Mouse (Mus musculus): Measurements from ENCODE around the gene Sbk1. TPM values are rescaled to one million over a fixed set of nuclear protein-coding genes. Genes with fewer than 3 reads are reported as not detected.
A peak's percentile ranks its signal among the peaks of the same experiment; 100 is the strongest.
"Not testable (repeated sequence)": the region's sequence is repeated elsewhere in the genome, so short reads cannot be mapped to it uniquely, and the experiment has no call there.

Sbk1 gene
- total RNA-seq, 2 experiments from 2014 or later: 35.2 to 38.0 TPM

DNA sequence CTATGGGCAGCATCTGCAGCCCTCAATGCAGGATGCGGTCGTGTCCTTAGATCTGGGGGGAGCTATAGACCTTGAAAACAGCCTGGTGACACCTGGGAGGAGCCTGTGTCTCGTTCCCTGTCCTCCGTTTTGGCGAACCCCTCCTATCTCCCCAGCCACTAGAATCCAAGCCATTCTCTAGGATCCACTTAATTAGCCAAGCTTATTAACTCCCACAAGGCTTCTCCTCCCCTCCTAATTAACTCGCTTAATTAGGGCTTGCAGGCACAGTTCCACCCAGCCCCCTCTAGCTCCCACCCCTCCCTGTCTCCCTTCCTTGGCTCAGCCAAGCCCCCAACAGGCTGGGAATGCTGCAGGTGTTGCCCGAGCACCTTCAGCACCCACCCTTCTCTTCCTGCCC, 8.5 kb upstream of the Sbk1 start:
- no peak for DNase-seq

DNA sequence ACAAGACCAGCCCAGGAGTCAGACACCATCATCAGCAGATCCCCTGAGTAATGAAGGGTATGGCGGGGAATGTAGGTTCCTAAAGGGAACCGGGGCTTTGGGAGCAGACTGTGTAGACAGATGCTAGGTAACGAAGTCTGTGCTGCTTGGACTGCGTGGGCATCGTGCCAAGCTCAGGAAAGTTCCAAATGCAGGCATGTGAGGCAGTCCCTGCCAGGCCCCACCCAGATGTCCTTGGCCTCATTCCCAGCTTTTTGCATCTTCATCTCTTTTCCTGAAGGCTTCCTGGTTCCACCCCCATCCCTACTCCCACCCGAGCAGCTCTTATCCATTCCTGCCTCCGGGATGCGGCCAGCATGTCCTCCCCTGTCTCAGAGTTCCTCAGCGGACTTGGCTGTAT, 6.5 kb upstream of the Sbk1 start:
- peak; percentile 54 for DNase-seq

DNA sequence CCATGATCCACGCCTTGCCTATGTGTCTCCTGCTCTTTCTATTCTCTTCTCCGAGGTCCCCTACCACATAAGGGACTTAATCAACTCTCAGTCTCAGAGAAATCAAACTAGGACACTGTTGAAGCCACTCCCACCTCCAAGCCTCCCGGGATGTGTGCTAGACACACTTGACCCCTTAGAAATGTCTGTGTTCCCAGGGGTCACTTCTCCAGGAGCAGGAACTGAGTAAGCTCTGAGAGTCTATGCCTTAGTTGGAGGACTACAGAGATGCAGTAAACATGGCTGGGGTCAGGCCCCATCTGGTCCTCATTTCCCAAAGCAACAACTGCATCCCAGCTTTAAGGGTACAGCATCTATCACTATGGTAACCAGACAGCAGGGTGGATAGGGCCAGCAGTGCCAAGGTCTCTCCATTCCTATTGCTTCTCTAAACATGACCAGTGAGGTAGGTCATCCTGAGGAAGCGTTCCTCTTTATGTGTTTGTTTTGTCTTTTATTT, 6.0 kb upstream of the Sbk1 start:
- DNase-seq: no peak

DNA sequence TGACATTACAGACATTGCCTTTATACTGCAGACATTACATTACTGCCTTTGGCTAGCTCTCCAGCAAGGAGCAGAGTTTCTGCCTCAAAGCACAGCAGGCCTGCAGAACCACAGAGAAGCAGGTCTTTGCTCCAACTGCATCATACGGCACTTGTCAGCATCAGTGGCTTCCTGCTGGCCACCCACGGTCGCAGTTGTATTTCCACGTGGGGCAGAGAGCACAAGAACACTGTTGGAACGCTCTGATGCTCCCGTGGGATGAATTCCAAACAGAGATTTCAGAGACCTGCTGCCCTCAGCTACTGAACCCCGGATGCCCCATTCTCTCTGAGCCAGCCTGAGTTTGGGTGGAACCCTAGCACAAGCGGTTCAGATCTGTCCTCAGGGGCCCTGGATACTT, 4.8 kb upstream of the Sbk1 start:
- no peak for DNase-seq

DNA sequence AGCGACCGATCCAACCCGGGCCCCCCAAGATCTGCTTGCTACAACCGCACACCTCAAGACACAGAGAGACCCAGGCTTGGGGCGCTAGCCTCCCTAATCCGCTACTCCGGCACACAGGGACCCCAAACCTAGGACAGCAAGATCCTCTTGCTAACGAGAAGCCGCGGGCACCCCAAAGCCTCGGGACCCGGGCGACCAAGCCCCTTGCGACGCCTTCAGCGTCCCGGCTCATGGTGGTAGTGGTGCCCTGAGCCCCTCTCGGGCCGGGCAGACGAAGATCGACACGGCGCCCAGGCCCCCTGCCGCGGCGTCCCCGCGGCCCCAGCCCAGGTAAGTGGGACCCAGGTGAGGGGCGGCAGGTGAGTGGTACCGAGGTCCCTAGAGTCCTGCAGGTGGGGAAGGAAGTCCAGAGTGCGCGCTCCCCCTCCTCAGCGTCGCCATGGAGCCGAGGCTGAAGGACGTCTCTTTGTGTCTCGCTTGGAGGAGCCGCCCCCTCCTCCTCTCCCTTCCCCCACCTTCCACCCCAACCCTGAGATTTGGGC, 422 bp downstream of the Sbk1 start:
- DNase-seq: no peak

- no peak for DNase-seq
These were observed 1.1 kb downstream of the Sbk1 start for GRCm38 (mm10) chr7:126273351-126274042.

GRCm38 (mm10) chr7:126274137-126274536, 1.7 kb downstream of the Sbk1 start:
- no peak for DNase-seq

GRCm38 (mm10) chr7:126274626-126275025, 2.2 kb downstream of the Sbk1 start:
- DNase-seq: no peak

- DNase-seq: no peak
These were observed 3.3 kb downstream of the Sbk1 start for GRCm38 (mm10) chr7:126275711-126276110.

DNA sequence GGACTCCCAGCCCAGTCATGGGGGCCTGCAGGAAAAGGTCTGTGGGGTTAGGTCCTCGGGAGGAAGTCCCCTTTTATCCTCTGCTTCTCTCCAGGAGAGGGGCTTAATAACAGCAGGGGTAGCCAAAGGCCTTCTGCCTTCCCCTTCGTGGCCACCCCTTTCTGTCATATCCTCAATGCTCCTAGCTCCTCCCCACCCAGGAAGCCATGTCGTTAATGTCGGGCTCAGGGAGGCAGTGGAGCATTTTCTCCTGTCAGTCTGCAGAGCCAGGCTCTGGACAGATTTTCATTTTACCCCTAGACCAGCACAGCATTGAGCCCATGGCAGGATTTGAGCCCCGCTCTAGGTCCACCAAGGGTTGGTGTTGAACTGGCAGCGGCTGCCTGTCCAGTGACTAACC, 3.9 kb downstream of the Sbk1 start:
- DNase-seq: no peak

DNA sequence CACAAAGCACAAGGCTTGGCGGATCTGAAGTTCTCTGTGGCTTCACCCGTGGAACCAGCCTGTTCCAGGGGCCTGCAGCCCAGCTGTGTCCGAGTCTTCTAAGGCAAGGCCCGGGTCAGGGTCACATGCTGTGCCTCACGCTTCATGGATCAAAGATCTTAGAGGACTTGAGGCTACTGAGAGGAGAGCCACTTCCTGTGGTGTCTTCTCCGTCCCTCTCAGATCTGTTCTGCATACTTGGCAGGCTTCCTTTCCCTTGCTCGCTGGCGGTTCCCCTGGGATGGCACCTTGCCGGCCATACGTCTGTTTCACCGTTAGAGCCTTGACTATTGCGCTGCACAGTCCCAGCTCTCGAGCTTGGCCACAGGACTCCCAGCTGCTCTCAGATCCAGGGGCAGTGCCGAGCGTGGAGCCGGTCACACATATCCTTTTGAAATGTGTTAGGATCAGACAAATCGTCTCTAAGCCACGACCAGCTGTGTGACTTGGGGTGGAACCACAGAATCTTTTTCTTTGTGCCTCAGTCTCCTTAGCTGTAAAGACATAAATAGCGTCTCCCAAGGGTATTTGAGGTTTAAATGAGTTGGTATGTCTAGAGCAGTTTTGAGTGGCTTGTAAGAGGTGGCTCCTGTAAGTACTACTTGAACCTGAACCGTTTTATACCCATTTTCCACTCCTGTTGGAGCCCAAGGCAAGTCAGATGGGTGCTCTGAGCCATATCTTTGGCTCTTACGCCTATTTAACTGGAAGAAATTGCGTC, 5.3 kb downstream of the Sbk1 start:
- no peak for DNase-seq

DNA sequence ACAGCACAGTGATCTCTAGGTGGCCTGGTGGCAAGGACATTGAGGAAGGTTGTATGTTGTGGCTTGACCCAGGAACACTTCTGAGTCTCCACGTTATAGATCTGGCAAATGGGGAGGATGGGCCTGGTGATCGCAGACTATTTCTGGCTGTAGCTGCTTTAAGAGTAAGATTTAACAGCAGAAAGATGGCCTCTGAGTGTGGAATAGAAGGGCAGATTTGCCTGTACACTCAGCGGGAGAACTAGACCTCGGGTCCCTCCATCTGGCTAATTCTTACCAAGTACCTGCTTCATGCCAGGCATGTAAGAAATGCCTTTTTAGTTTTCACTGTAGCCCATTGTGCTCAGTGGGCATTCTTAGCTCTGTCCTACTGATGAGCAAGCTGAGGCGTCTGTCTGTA, 6.4 kb downstream of the Sbk1 start:
- DNase-seq: no peak

DNA sequence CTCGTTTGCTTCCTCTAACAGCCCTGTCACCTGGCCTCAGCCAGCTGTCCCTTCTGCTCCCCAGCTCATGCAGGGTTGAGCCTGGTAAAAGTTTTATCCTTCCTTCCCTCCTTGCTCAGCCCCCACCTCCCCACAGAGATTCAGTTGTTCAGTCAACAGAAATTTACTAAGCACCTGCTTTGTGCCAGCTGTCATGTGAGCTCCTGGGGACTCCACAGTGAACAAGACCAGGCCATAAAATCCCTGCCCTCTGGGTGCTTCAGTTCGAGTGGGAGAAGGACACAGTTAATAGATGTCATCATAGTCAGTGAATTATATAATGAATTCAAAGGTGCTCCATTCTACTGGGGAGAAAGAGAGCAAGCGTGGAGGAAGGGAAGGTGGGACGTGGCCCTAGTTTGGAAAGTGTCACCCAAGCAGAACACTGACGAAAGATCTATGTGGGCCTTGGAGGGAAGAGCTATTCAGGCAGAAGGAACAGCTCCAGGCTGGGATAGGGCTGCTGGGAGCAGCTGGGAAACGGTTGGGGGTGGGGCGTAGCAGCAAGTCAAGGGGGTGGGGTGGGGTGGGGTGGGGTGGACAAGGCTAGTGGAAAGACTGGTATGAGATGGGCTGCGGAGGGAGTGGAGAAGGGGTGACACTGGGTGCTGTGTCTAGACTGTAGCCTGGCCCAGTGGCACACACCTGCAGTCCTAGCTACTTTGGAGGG, 7.5 kb downstream of the Sbk1 start:
- DNase-seq: no peak

GRCm38 (mm10) chr7:126280696-126281095, 8.3 kb downstream of the Sbk1 start:
- DNase-seq: peak; percentile 61

DNA sequence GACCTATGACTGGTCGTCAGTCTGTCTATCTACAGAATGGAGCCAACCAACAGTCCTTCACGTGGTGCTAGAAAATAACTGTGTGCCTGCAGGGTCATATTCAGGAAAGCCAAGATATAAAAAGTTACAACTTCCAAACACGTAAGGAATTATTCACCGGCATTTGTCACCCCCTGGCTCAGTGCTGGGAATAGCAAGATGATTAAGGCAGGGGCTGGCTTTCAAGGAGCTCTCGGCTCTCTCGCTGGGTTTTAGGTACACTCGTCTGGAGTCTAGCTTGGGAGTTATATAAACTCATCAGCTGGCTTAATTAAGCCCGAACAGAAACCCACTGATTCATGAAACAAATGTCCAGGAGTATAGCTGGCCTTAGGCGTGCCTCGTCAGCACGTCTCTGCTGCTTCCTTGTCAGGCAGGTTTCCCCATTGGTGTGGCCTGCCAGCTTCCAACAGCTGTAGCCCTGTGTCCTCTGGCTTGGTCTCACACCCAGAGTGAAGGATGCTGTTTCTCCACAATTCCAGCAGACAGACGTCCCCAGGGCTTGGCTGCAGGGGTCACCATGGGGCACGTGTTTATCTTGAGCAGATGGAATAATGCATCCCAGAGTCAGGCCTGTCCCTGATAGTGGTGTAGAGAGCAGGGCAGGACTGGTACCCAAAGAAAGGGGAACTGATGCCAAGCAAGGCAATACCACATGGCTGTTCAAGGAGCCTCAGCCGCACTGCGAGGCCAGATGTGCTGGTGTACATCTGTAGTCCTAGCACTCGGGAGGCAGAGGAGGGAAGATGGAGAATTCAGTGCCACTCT, 9.7 kb downstream of the Sbk1 start:
- no peak for DNase-seq

DNA sequence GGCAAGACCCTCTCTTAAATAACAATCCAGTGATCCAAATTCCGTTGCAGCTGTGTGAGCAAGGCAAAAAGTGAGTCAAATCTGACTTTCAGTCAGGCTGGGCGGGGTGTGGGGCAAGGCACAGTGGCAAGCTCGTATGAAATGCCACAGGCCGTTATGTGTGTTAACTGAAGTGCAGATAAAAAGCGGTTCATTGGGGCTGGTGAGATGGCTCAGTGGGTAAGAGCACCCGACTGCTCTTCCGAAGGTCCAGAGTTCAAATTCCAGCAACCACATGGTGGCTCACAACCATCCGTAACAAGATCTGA, 10.2 kb downstream of the Sbk1 start:
- DNase-seq: not testable (repeated sequence)

DNA sequence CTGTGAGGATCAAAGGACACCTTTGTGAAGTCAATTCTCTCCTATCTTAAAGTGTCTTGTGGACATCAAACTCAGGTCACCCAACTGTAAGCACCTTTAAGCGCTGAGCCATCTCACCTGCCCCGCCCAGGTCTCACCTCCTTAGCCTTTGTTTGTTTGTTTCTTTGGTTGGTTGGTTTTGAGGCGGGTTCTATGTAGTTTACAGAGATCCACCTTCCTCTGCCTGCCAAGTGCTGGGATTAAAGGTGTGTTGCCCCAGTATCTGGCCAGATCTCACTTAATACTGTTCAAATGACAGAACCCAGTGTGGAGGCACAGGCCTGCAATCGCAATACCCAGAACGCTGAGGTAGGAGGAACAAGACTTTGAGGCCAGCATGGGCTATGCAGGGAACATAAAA, 11.6 kb downstream of the Sbk1 start:
- no peak for DNase-seq

DNA sequence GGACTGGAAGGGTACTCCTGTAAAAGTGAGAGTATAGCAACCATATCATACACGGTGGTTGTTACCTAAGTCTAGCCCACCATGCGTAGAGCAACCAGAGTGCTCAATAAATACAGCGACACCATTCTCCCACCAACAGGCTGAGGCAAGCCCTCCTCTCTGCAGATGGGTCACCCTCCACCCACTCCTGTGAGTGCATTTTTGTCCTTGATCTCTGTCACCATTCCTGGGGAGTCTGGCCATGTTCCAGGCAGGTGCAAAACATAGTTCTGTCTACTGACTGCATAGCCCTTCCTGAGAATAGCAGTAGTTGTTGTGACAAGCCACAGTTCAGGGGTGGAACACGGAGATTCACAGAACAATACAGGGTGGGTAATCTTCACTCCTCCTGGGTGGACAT, 12.0 kb downstream of the Sbk1 start:
- no peak for DNase-seq

GRCm38 (mm10) chr7:126284865-126285264, 12.4 kb downstream of the Sbk1 start:
- no peak for DNase-seq

- DNase-seq: peak; percentile 53
These were observed 13.1 kb downstream of the Sbk1 start for GRCm38 (mm10) chr7:126285293-126286211.

DNA sequence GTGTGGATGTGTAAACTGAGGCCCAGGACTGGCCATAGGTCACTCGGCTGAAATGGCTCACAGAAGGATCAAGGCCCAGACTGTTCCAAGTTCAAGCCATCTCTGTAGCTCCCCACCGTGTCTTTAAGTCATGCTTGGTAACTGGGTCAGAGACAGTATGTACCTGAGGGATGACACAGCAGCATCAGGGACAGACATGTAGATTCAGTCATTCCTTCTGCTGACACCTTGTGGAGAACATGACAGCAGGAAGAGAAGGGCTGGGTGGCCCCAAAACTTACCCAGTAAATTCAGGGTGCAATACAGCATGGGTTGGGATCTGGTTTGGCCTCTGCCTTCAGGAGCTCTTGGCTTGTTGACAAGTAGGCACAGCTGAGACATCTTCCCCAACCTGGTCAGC, 13.9 kb downstream of the Sbk1 start:
- DNase-seq: no peak
